Mouse (Mus musculus) Patski (cell line): ENCODE measurements around the gene Dclk2. TPM values are rescaled to one million over a fixed set of nuclear protein-coding genes. Genes with fewer than 3 reads are reported as not detected.
A peak's percentile ranks its signal among the peaks of the same experiment; 100 is the strongest.

Source experiments
- ATAC-seq: fragments of 100-300 bp; one replicate; pipeline ENCODE4 v1.8.0; 2021
- CTCF ChIA-PET: fragments of 350-600 bp; sonication (Branson Sonifier 250); formaldehyde crosslinking; loops from one replicate; lab custom pipeline; 2022; ENCODE audit warnings: inconsistent platforms; lab: Charles Lee
- POLR2A ChIA-PET: fragments of 350-600 bp; sonication (Branson Sonifier 250); formaldehyde crosslinking; loops from one replicate; lab custom pipeline; 2022; ENCODE audit warnings: antibody characterized with exemption, inconsistent platforms; lab: Charles Lee
- DNase-seq: peaks from one replicate; pipeline ENCODE4 v3.0.0-alpha.2; 2011; ENCODE audit warnings: low read depth, low spot score
- H3K27me3 ChIP-seq: fragments of 371-371 bp; one replicate; pipeline ENCODE4 v1.5.1; 2021
- CTCF ChIP-seq: fragments of 100-300 bp; IDR thresholded peaks from one replicate; pipeline ENCODE4 v1.5.1; 2021
- in situ Hi-C: fragments of 300-500 bp; cut with MboI; formaldehyde crosslinking; loops from 3 replicates; pipeline ENCODE4 v1.11.1; 2018; ENCODE audit warnings: low pct_unique_long_range_greater_than_20kb, mixed read lengths
- polyA plus RNA-seq: library from polyadenylated mRNA; unstranded; gene quantifications from one replicate; pipeline ENCODE4 v1.2.3, GENCODE M21; 2021

Gene Dclk2
- polyA plus RNA-seq: 21.2 TPM

GRCm38 (mm10) chr3:86920343-86921083 lies at the start of gene Dclk2:
Gene Dclk2 (minus strand): TSS chr3:86920852.
- peak; percentile 81 for ATAC-seq
- no peak for TF ChIP-seq CTCF
- peaks cover 5% of the 10 kb centered on the region for H3K27me3 ChIP-seq
- POLR2A ChIA-PET: interaction anchor here (0.5 to 1.4 kb wide), 4 partner anchors 18 to 174 kb away, joined by 3 to 6 read pairs (median 4); no protein-coding TSS in a partner anchor
- peak; percentile 13 for DNase-seq
- in situ Hi-C loops: no loop called here
- CTCF ChIA-PET: interaction anchor here (0.8 to 1.2 kb wide), 2 partner anchors 13 to 112 kb away, joined by 3 read pairs; no protein-coding TSS in a partner anchor

- DNase-seq (no peak), ATAC-seq (no peak)
- ChIA-PET CTCF (interaction anchor here (1.7 kb wide), 1 partner anchor 10 kb away, joined by 3 read pairs; no protein-coding TSS in a partner anchor), POLR2A (no interaction called here)
- TF ChIP-seq CTCF: no peak
- peaks cover 16% of the 10 kb centered on the region for H3K27me3 ChIP-seq
- in situ Hi-C loops: no loop called here
These were observed 42.2 kb upstream of the Dclk2 start for GRCm38 (mm10) chr3:86962665-86963435.

- ATAC-seq (no peak), DNase-seq (no peak)
- POLR2A ChIA-PET: no interaction called here
- CTCF ChIA-PET: interaction anchor here (1.0 to 1.3 kb wide), 3 partner anchors 20 to 126 kb away, joined by 3 to 4 read pairs (median 3); no protein-coding TSS in a partner anchor
- no peak for TF ChIP-seq CTCF
- in situ Hi-C loops: no loop called here
- peaks cover 7% of the 10 kb centered on the region for H3K27me3 ChIP-seq
These were observed 40.7 kb upstream of the Dclk2 start for GRCm38 (mm10) chr3:86961395-86961669.

- peaks cover 7% of the 10 kb centered on the region for H3K27me3 ChIP-seq
- in situ Hi-C loops: no loop called here
- ChIA-PET CTCF (interaction anchor here (1.0 to 1.3 kb wide), 2 partner anchors 20 to 125 kb away, joined by 3 to 4 read pairs; no protein-coding TSS in a partner anchor), POLR2A (no interaction called here)
- ATAC-seq (no peak), DNase-seq (no peak)
- TF ChIP-seq CTCF: no peak
These were observed 40.2 kb upstream of the Dclk2 start for GRCm38 (mm10) chr3:86960656-86961394.

- no peak for TF ChIP-seq CTCF
- ChIA-PET POLR2A (no interaction called here), CTCF (interaction anchor here (1.2 kb wide), 1 partner anchor 28 kb away, joined by 3 read pairs; no protein-coding TSS in a partner anchor)
- ATAC-seq (no peak), DNase-seq (no peak)
- in situ Hi-C loops: no loop called here
- peaks cover 7% of the 10 kb centered on the region for H3K27me3 ChIP-seq
These were observed 38.4 kb upstream of the Dclk2 start for GRCm38 (mm10) chr3:86959088-86959487.

- TF ChIP-seq CTCF: no peak
- no peak for DNase-seq
- CTCF ChIA-PET: interaction anchor here (1.0 kb wide), 1 partner anchor 27 kb away, joined by 3 read pairs; no protein-coding TSS in a partner anchor
- peak; percentile 55 for ATAC-seq
- no peaks in the 10 kb centered on the region for H3K27me3 ChIP-seq
- POLR2A ChIA-PET: interaction anchor here (0.6 to 0.7 kb wide), 2 partner anchors 32 to 1203 kb away, joined by 3 to 5 read pairs; no protein-coding TSS in a partner anchor
- in situ Hi-C loops: no loop called here
These were observed 34.7 kb upstream of the Dclk2 start for GRCm38 (mm10) chr3:86955376-86955775.

GRCm38 (mm10) chr3:86954521-86954920 lies 33.9 kb upstream of the Dclk2 start:
- TF ChIP-seq CTCF: no peak
- ChIA-PET POLR2A (no interaction called here), CTCF (interaction anchor here (1.0 kb wide), 1 partner anchor 26 kb away, joined by 3 read pairs; no protein-coding TSS in a partner anchor)
- ATAC-seq (no peak), DNase-seq (no peak)
- no peaks in the 10 kb centered on the region for H3K27me3 ChIP-seq
- in situ Hi-C loops: no loop called here

GRCm38 (mm10) chr3:86953819-86954218 lies 33.2 kb upstream of the Dclk2 start:
- ATAC-seq: no peak
- peak; percentile 59 for TF ChIP-seq CTCF
- DNase-seq: no peak
- POLR2A ChIA-PET: no interaction called here
- H3K27me3 ChIP-seq: no peaks in the 10 kb centered on the region
- in situ Hi-C loops: no loop called here
- CTCF ChIA-PET: no interaction called here

- CTCF ChIA-PET: no interaction called here
- no peak for TF ChIP-seq CTCF
- POLR2A ChIA-PET: no interaction called here
- peaks cover 3% of the 10 kb centered on the region for H3K27me3 ChIP-seq
- no peak for DNase-seq
- in situ Hi-C loops: no loop called here
- no peak for ATAC-seq
These were observed 30.0 kb upstream of the Dclk2 start for GRCm38 (mm10) chr3:86950652-86951051.

- in situ Hi-C loops: no loop called here
- POLR2A ChIA-PET: no interaction called here
- CTCF ChIA-PET: interaction anchor here (1.0 to 1.6 kb wide), 2 partner anchors 9 to 26 kb away, joined by 3 to 5 read pairs; no protein-coding TSS in a partner anchor
- H3K27me3 ChIP-seq: peaks cover 67% of the 10 kb centered on the region
- no peak for TF ChIP-seq CTCF
- ATAC-seq (no peak), DNase-seq (no peak)
These were observed 15.7 kb upstream of the Dclk2 start for GRCm38 (mm10) chr3:86936254-86936836.
